In genomic region chr13:12361486-12361885, GRCm38 (mm10) we compare ENCODE assay signal across 19 mouse cellular contexts. TPM values are rescaled to one million over a fixed set of nuclear protein-coding genes. Genes with fewer than 3 reads are reported as not detected.
"Had no signal": no experiment of that assay in that cellular context is flagged by ENCODE, and none has a peak within 500 bp of the region (broad histone marks: within the 10 kb centered on the region; RNA-seq: fewer than 3 reads in every experiment).

No protein-coding gene starts in this region.

- H3K9ac ChIP-seq: lung, embryonic 14.5 days; midbrain, embryonic 12.5 days; neural tube, embryonic 13.5 days; neural tube, embryonic 15.5 days had no signal

- ATAC-seq: midbrain, embryonic 16.5 days had no signal

- H3K27me3 ChIP-seq: midbrain, embryonic 12.5 days; neural tube, embryonic 13.5 days; neural tube, embryonic 15.5 days had no signal

- H3K4me2 ChIP-seq: lung, embryonic 14.5 days; midbrain, embryonic 12.5 days; neural tube, embryonic 13.5 days; neural tube, embryonic 15.5 days had no signal

- H3K4me3 ChIP-seq: midbrain, embryonic 10.5 days; midbrain, embryonic 12.5 days; myocyte; neural tube, embryonic 13.5 days; neural tube, embryonic 15.5 days had no signal

- H3K9me3 ChIP-seq: midbrain, embryonic 12.5 days; neural tube, embryonic 13.5 days; neural tube, embryonic 15.5 days had no signal

- DNase-seq: lung, embryonic 14.5 days; lung, postnatal 10 days; lung, postnatal 4 days; midbrain, embryonic 14.5 days; retina, postnatal 1 day; right cerebral cortex, adult 18-20 months; right cerebral cortex, postnatal 25 days; right cerebral cortex, postnatal 4 days; spleen, adult 18-20 months; thymus, adult 18-20 months; thymus, postnatal 14 days; thymus, postnatal 36 days had no signal

- H3K27ac ChIP-seq: midbrain, embryonic 10.5 days; midbrain, embryonic 12.5 days; neural tube, embryonic 13.5 days; neural tube, embryonic 15.5 days had no signal

- H3K4me1 ChIP-seq: midbrain, embryonic 10.5 days; midbrain, embryonic 12.5 days; neural tube, embryonic 13.5 days; neural tube, embryonic 15.5 days had no signal

- H3K36me3 ChIP-seq: midbrain, embryonic 10.5 days; midbrain, embryonic 12.5 days; neural tube, embryonic 13.5 days; neural tube, embryonic 15.5 days had no signal

RNA-seq across cellular contexts. Expression of gene Actn2, which starts 20.9 kb away (rescaled TPM):
- total RNA-seq: megakaryocyte-erythroid progenitor cell, adult 5-6 weeks had no signal
